Mouse (Mus musculus) kidney, postnatal 0 days (tissue): ENCODE measurements around the gene Ranbp9. TPM values are rescaled to one million over a fixed set of nuclear protein-coding genes. Genes with fewer than 3 reads are reported as not detected.

Source experiments
- ATAC-seq: fragments of 200-750 bp; cut with Nextera tagmentation; replicated peaks from 2 replicates; pipeline ENCODE4 v1.8.0; 2017; ENCODE audit warnings: low read depth, moderate number of reproducible peaks, moderate TSS enrichment, moderate library complexity; ENCODE audit not compliant: low FRiP score
- DNase-seq: peaks from one replicate; pipeline ENCODE4 v3.0.0-alpha.2; 2016; ENCODE audit warnings: low spot score
- H3K27ac ChIP-seq: fragments of 300-500 bp; sonication (generic); 2 replicates; pipeline ENCODE4 v1.5.1; 2014; ENCODE audit warnings: mild to moderate bottlenecking
- H3K27me3 ChIP-seq: fragments of 300-500 bp; sonication (generic); 2 replicates; pipeline ENCODE4 v1.6.1; 2014; ENCODE audit warnings: low read length, mixed read lengths; ENCODE audit not compliant: insufficient read depth
- H3K36me3 ChIP-seq: fragments of 300-500 bp; sonication (generic); 2 replicates; pipeline ENCODE4 v1.6.1; 2014; ENCODE audit warnings: low read length, mixed read lengths; ENCODE audit not compliant: insufficient read depth
- H3K4me1 ChIP-seq: fragments of 300-500 bp; sonication (generic); replicated peaks from 2 replicates; pipeline ENCODE4 v1.6.1; 2014; ENCODE audit warnings: antibody characterized with exemption, low read length, mixed read lengths; ENCODE audit not compliant: insufficient read depth
- H3K4me2 ChIP-seq: fragments of 300-500 bp; sonication (generic); 2 replicates; pipeline ENCODE4 v1.6.1; 2014; ENCODE audit warnings: mild to moderate bottlenecking, low read length, moderate library complexity, mixed read lengths
- H3K4me3 ChIP-seq: fragments of 300-500 bp; sonication (generic); replicated peaks from 2 replicates; pipeline ENCODE4 v1.5.1; 2014; ENCODE audit warnings: low read depth, low read length
- H3K9ac ChIP-seq: fragments of 300-500 bp; sonication (generic); 2 replicates; pipeline ENCODE4 v1.6.1; 2014; ENCODE audit warnings: low read depth, low read length
- H3K9me3 ChIP-seq: fragments of 300-500 bp; sonication (generic); replicated peaks from 2 replicates; pipeline ENCODE4 v1.6.1; 2016; ENCODE audit warnings: low read length, inconsistent platforms, mixed read lengths
- CTCF ChIP-seq: IDR thresholded peaks from 2 replicates; pipeline ENCODE4 v1.5.1; 2016; ENCODE audit warnings: antibody characterized with exemption, low read depth, mild to moderate bottlenecking, moderate library complexity
- WGBS: fragments of 180-500 bp; shearing (Covaris S2); extraction: QIAGEN DNeasy Blood & Tissue Kit; methylation state at CpG from one replicate; pipeline ENCODE4 v1.1.7; 2014; 5-methylcytosine and 5-hydroxymethylcytosine counted together
- polyA plus RNA-seq: library from polyadenylated mRNA; unstranded; fragments of >200 nt; fragmentation: Nextera tagmentation; extraction: Ambion mirVana; gene quantifications from 2 replicates; pipeline ENCODE4 v1.2.1, GENCODE M21; 2015

Ranbp9 gene
- polyA plus RNA-seq, 1 experiment from 2014 or later: 10.6 TPM

DNA sequence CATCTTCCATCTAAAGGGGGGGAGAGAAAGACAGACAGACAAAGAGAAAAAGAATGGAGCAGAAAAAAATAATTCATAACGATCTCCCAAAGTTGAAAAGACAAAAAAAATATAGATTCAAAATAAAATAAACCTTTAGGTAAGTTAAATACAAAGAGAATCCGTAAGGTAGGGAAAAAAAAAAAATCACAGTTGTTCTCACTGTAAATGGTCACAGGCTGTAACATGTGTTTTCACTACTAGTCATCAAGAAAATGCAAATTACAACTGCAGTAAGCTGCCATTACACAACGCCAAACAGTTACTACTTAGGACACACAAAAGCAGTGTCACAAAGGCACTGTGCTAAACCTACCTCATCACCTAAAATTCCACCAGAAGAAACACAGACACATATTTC is 36.4 kb downstream of the Ranbp9 start:
- DNase-seq (no peak), ATAC-seq (no peak)
- Histone ChIP-seq H3K4me2 (no peak overlapping the region), H3K9me3 (no peaks in the 10 kb centered on the region), H3K4me3 (no peak overlapping the region), H3K36me3 (no peaks in the 10 kb centered on the region), H3K4me1 (peaks cover 10% of the 10 kb centered on the region; the same call in 1 of the 2 replicates), H3K9ac (no peak overlapping the region), H3K27ac (no peak overlapping the region), H3K27me3 (no peaks in the 10 kb centered on the region)
- TF ChIP-seq CTCF: no peak
- 88% methylated on average over 3 of the region's 3 CpGs for WGBS

DNA sequence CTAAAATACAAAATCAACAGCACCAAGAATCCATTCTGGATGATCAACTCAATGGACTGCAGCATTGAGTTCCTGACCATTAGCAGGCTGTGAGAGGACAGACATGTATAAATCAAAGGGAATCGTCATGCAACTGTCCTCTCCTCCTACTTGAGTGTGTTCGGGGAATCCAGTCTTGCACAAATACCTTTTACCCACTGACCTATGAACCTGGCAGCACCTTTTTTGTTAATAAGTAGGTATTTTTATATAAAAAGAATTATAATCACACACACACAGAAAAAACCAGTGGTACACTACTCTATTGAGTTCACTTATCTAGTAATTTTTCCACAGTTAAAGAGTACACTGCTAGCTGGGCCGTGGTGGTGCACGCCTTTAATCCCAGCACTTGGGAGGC is 37.4 kb downstream of the Ranbp9 start:
- H3K9ac ChIP-seq: no peak overlapping the region
- H3K4me1 ChIP-seq: peaks cover 10% of the 10 kb centered on the region; the same call in 1 of the 2 replicates
- DNase-seq: no peak
- H3K36me3 ChIP-seq: no peaks in the 10 kb centered on the region
- no peak for TF ChIP-seq CTCF
- no peaks in the 10 kb centered on the region for H3K27me3 ChIP-seq
- no peak overlapping the region for H3K4me2 ChIP-seq
- no peak overlapping the region for H3K27ac ChIP-seq
- no peak overlapping the region for H3K4me3 ChIP-seq
- 84% methylated on average over 4 of the region's 4 CpGs for WGBS
- no peak for ATAC-seq
- H3K9me3 ChIP-seq: no peaks in the 10 kb centered on the region

DNA sequence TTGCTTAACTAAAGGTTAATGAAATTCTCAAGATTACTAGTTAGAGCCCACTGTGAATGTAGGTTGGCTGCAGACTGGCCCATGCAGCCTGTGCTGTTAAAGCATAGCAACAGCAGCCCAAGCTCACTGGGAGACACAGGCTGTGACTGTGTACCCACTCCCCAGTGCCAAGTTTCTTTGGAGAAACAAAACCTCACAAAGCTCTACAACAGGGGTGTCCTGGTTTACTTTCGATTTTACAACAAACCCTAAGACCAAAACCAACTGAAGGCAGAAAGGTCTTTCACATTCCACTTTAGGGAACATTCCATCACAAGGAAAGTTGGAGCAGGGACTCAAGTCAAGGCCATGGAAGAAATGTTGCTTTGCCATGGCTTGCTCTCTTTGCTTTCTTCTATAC is 38.5 kb downstream of the Ranbp9 start:
- H3K36me3 ChIP-seq: no peaks in the 10 kb centered on the region
- no peak for TF ChIP-seq CTCF
- DNase-seq: no peak
- H3K9ac ChIP-seq: no peak overlapping the region
- no peak overlapping the region for H3K4me2 ChIP-seq
- peaks cover 3% of the 10 kb centered on the region; the same call in 1 of the 2 replicates for H3K9me3 ChIP-seq
- no peaks in the 10 kb centered on the region for H3K27me3 ChIP-seq
- 85% methylated on average over 1 of the region's 1 CpGs for WGBS
- H3K27ac ChIP-seq: no peak overlapping the region
- peaks cover 10% of the 10 kb centered on the region; the same call in 1 of the 2 replicates for H3K4me1 ChIP-seq
- H3K4me3 ChIP-seq: no peak overlapping the region
- ATAC-seq: no peak

DNA sequence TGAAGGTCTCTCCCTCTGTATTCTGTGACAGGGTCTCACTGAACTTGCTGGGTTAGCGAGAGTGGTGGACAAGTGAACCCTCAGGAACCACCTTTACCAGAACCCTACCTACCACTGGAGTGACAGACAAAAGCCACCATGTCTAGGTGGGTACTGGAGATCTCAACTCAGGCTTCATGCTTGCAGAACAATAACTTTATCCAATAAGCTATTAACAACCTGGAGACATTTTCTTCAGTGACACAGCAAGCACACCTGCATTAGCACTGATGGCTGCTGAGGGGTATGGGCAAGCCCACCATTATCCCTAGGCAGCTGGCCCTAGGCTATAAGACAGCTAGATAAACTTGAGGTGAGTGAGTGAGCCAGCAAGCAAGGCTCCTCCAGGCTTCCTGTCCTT is 40.7 kb downstream of the Ranbp9 start:
- no peaks in the 10 kb centered on the region for H3K36me3 ChIP-seq
- H3K9ac ChIP-seq: no peak overlapping the region
- H3K4me1 ChIP-seq: 0 out of 2 replicates have a peak, but pooled peaks cover 2% of the 10 kb centered on the region
- no peak overlapping the region for H3K4me2 ChIP-seq
- H3K27me3 ChIP-seq: no peaks in the 10 kb centered on the region
- ATAC-seq (no peak), DNase-seq (no peak)
- WGBS: 90% methylated on average over 1 of the region's 1 CpGs
- peaks cover 4% of the 10 kb centered on the region; the same call in 1 of the 2 replicates for H3K9me3 ChIP-seq
- no peak for TF ChIP-seq CTCF
- no peak overlapping the region for H3K27ac ChIP-seq
- H3K4me3 ChIP-seq: no peak overlapping the region

DNA sequence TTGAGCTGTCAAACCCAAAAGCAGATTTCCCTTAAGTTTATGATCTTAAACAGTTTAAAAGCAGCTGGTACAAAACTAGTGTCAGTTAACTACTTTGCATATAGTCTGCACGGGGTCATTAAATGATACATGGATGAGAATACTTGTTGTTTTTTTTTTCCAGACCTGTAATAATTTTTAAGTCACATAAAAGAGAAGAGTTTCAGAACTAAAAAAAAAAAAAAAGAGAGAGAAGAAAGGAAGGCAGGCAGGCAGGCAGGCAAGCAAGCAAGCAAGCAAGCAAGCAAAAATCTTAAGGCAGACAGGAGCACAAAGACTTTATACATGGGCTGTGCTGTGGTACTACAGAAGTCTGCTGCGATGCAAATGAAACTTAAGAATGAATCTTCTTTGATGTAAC is 47.7 kb downstream of the Ranbp9 start:
- ATAC-seq (no peak), DNase-seq (no peak)
- Histone ChIP-seq H3K27me3 (no peaks in the 10 kb centered on the region), H3K4me2 (no peak overlapping the region), H3K4me3 (no peak overlapping the region), H3K27ac (no peak overlapping the region), H3K9me3 (peaks cover 4% of the 10 kb centered on the region; the same call in 1 of the 2 replicates), H3K9ac (no peak overlapping the region), H3K4me1 (0 out of 2 replicates have a peak, but pooled peaks cover 3% of the 10 kb centered on the region), H3K36me3 (peaks cover 8% of the 10 kb centered on the region; the same call in 1 of the 2 replicates)
- TF ChIP-seq CTCF: no peak
- WGBS: 79% methylated on average over 2 of the region's 2 CpGs

DNA sequence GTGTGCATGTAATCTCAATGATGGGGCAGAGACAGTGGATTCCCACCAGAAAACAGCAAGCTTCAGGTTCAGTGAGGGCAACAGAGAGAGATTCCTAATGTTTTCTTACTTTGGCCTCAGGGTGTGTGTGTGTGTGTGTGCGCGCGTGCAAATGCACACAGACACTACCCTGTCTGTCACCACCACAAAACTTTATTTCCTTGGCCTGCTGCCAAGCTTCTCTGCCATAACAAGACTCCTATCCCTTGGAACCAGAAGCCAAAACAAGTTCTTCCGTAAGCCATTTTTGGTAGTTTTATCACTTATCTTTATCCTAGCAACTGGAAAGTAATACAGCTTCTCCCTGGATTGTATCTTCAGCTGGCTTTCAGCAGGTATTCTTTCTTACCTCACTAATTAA is 52.6 kb downstream of the Ranbp9 start:
- Histone ChIP-seq H3K9me3 (no peaks in the 10 kb centered on the region), H3K4me2 (no peak overlapping the region), H3K9ac (no peak overlapping the region), H3K27me3 (no peaks in the 10 kb centered on the region), H3K4me3 (no peak overlapping the region), H3K27ac (no peak overlapping the region), H3K36me3 (peaks cover 12% of the 10 kb centered on the region; the same call in 1 of the 2 replicates), H3K4me1 (no peaks in the 10 kb centered on the region)
- no peak for ATAC-seq
- WGBS: 84% methylated on average over 4 of the region's 4 CpGs
- no peak for TF ChIP-seq CTCF
- no peak for DNase-seq

DNA sequence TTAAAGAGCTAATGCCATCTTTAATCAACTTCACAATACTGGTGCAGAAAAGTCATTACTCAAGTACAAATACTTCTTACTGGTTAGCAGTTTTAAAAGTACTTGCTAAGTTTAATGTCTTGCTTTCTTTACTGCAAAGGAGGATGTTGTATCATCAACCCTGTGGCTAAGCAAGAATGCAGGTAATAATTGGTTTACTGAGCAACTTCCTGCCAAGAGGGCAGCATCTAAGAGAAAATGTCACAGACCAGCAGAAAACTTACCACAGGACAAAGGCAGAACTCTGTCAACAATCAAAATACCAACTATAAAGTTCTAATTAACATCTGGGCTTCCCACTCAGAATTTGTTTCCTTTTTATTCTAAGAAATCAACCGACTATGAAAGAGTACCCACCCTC is 65.8 kb downstream of the Ranbp9 start:
- DNase-seq (no peak), ATAC-seq (no peak)
- no peak overlapping the region for H3K27ac ChIP-seq
- peaks cover 44% of the 10 kb centered on the region for H3K36me3 ChIP-seq
- H3K9ac ChIP-seq: no peak overlapping the region
- no peaks in the 10 kb centered on the region for H3K27me3 ChIP-seq
- no peak overlapping the region for H3K4me3 ChIP-seq
- H3K9me3 ChIP-seq: no peaks in the 10 kb centered on the region
- H3K4me1 ChIP-seq: no peaks in the 10 kb centered on the region
- no peak for TF ChIP-seq CTCF
- WGBS: 87% methylated on average over 1 of the region's 1 CpGs
- no peak overlapping the region for H3K4me2 ChIP-seq
